In the genomic region with DNA sequence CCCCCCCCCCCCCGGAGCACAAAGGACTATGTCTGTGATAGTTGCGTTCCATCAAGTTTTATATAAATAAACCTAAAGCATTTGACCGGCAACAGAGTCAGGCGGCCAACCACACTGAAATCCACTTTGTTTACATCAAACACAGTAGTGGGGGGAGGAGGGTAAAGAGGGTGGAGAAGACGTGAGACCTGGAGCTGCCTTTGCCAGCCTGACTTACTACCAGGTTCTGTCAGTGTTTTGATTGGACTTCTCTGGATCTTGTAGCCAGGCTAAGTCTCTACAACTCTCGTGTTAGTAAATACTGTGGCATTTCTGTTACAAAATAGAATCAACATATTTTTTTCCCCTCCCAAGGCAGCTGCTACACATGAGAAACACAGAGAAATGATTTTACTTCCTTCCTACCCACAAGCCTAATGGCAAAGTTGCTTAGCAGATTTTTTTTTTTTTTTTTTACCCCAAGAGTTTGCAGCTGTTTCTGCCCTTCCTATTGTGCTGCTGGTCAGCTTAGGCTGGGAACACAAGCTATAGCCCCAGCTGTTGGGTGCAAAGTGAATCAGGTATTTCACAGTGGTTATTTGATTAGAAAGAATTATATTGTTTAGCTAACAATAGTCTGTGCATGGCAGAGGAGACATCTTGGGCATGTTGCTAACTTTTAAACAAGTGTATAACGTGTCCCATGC, we compare ENCODE assay signal across 14 mouse cellular contexts. TPM values are rescaled to one million over a fixed set of nuclear protein-coding genes. Genes with fewer than 3 reads are reported as not detected.
DNase-seq lines count a peak whose midpoint lies in the region; ATAC-seq and TF ChIP-seq lines count a peak whose summit lies in the region.
"Had no signal": no experiment of that assay in that cellular context is flagged by ENCODE, and none has a peak within 500 bp of the region (broad histone marks: within the 10 kb centered on the region; RNA-seq: fewer than 3 reads in every experiment).

No protein-coding gene starts in this region.

- H3K4me3 ChIP-seq in embryonic facial prominence, embryonic 11.5 days (ENCODE audit: low read depth, low read length) = no peak overlapping the region
- H3K4me3 ChIP-seq in embryonic facial prominence, embryonic 10.5 days = no peak overlapping the region
- H3K4me3 ChIP-seq in limb, embryonic 12.5 days (replicated peaks) = no peak overlapping the region
- no peak overlapping the region for H3K4me3 ChIP-seq in limb, embryonic 10.5 days
- H3K4me3 ChIP-seq in CH12.LX (replicated peaks in 1 of 3; ENCODE audit: low read depth in 2 of 3, low read length in 2 of 3, poor library complexity in 1 of 3) = no peak overlapping the region
- no peak overlapping the region for H3K4me3 ChIP-seq in limb, embryonic 13.5 days
- H3K4me3 ChIP-seq: erythroblast, embryonic 14.5 days; left cerebral cortex, adult 2 months had no signal

- no peak overlapping the region for H3K27ac ChIP-seq in embryonic facial prominence, embryonic 11.5 days (replicated peaks; ENCODE audit: low read depth, low read length)
- H3K27ac ChIP-seq in embryonic facial prominence, embryonic 10.5 days (replicated peaks) = no peak overlapping the region
- H3K27ac ChIP-seq in limb, embryonic 12.5 days = peak overlapping the region; percentile 41; the same call in 1 of the 2 replicates
- no peak overlapping the region for H3K27ac ChIP-seq in limb, embryonic 10.5 days
- H3K27ac ChIP-seq in CH12.LX (ENCODE audit: insufficient read depth, low read depth) = no peak overlapping the region
- H3K27ac ChIP-seq in limb, embryonic 13.5 days = no peak overlapping the region
- H3K27ac ChIP-seq: left cerebral cortex, adult 2 months had no signal

- no peaks in the 10 kb centered on the region for H3K27me3 ChIP-seq in embryonic facial prominence, embryonic 11.5 days (ENCODE audit: control insufficient read depth, insufficient read depth, low read length)
- H3K27me3 ChIP-seq in embryonic facial prominence, embryonic 10.5 days (replicated peaks; ENCODE audit: low read depth, poor library complexity, severe bottlenecking) = no peaks in the 10 kb centered on the region
- no peaks in the 10 kb centered on the region for H3K27me3 ChIP-seq in limb, embryonic 12.5 days
- no peaks in the 10 kb centered on the region for H3K27me3 ChIP-seq in limb, embryonic 10.5 days (ENCODE audit: low read depth, poor library complexity, severe bottlenecking)
- H3K27me3 ChIP-seq in CH12.LX (replicated peaks) = no peaks in the 10 kb centered on the region
- no peaks in the 10 kb centered on the region for H3K27me3 ChIP-seq in limb, embryonic 13.5 days

- WGBS in embryonic facial prominence, embryonic 11.5 days = 28% methylated on average over 7 of the region's 7 CpGs
- 31% methylated on average over 7 of the region's 7 CpGs for WGBS in embryonic facial prominence, embryonic 10.5 days
- 28% methylated on average over 7 of the region's 7 CpGs for WGBS in limb, embryonic 12.5 days
- WGBS in limb, embryonic 10.5 days = 26% methylated on average over 7 of the region's 7 CpGs
- 22% methylated on average over 7 of the region's 7 CpGs for WGBS in limb, embryonic 13.5 days

- no peaks in the 10 kb centered on the region for H3K4me1 ChIP-seq in embryonic facial prominence, embryonic 11.5 days (ENCODE audit: control insufficient read depth, insufficient read depth, low read length)
- peaks cover 9% of the 10 kb centered on the region; the same call in 1 of the 2 replicates for H3K4me1 ChIP-seq in embryonic facial prominence, embryonic 10.5 days
- peaks cover 8% of the 10 kb centered on the region for H3K4me1 ChIP-seq in limb, embryonic 12.5 days (replicated peaks)
- peaks cover 6% of the 10 kb centered on the region for H3K4me1 ChIP-seq in limb, embryonic 10.5 days
- peaks cover 3 to 5% of the 10 kb centered on the region in 2 experiments; a peak in 3 of 4 replicates for H3K4me1 ChIP-seq in CH12.LX (ENCODE audit: control insufficient read depth in 1 of 2, insufficient read depth in 2 of 2)
- no peaks in the 10 kb centered on the region for H3K4me1 ChIP-seq in limb, embryonic 13.5 days

- ATAC-seq in embryonic facial prominence, embryonic 11.5 days (replicated peaks; ENCODE audit: insufficient number of reproducible peaks, low FRiP score, low TSS enrichment, low read depth) = no peak
- ATAC-seq in limb, embryonic 12.5 days (ENCODE audit: insufficient number of reproducible peaks, insufficient read depth, low FRiP score, low TSS enrichment, low read depth) = peak; percentile 63; the same call in 1 of the 2 replicates
- peak; percentile 79 for ATAC-seq in limb, embryonic 13.5 days (ENCODE audit: low FRiP score, low read depth)
- ATAC-seq: hindbrain, embryonic 16.5 days had no signal

- in situ Hi-C loops in CH12.LX (cut with MboI; ENCODE audit: low pct_ligation_motif_present, low pct_unique_long_range_greater_than_20kb, low sequenced_read_pairs) = no loop called here

- no peak for TF ChIP-seq EP300 in CH12.LX (IDR thresholded peaks at IDR 0.05; ENCODE audit: low read length)

- no peaks in the 10 kb centered on the region for H3K79me2 ChIP-seq in CH12.LX (replicated peaks; ENCODE audit: control insufficient read depth, extremely low read depth, insufficient read depth, poor library complexity, severe bottlenecking)

- no peaks in the 10 kb centered on the region for H3K9me3 ChIP-seq in embryonic facial prominence, embryonic 11.5 days (replicated peaks; ENCODE audit: control insufficient read depth, low read length)
- H3K9me3 ChIP-seq in embryonic facial prominence, embryonic 10.5 days = no peaks in the 10 kb centered on the region
- H3K9me3 ChIP-seq in limb, embryonic 12.5 days = no peaks in the 10 kb centered on the region
- H3K9me3 ChIP-seq in limb, embryonic 10.5 days (replicated peaks) = no peaks in the 10 kb centered on the region
- no peaks in the 10 kb centered on the region for H3K9me3 ChIP-seq in CH12.LX (replicated peaks; ENCODE audit: low read length)
- no peaks in the 10 kb centered on the region for H3K9me3 ChIP-seq in limb, embryonic 13.5 days

- H3K9ac ChIP-seq in embryonic facial prominence, embryonic 11.5 days (replicated peaks; ENCODE audit: low read length) = no peak overlapping the region
- no peak overlapping the region for H3K9ac ChIP-seq in limb, embryonic 12.5 days (replicated peaks)
- no peak overlapping the region for H3K9ac ChIP-seq in CH12.LX (ENCODE audit: insufficient read depth, low read depth)
- no peak overlapping the region for H3K9ac ChIP-seq in limb, embryonic 13.5 days

- no peak for TF ChIP-seq RAD21 in CH12.LX (IDR thresholded peaks at IDR 0.05; ENCODE audit: low read depth, low read length)

- DNase-seq in embryonic facial prominence, embryonic 11.5 days (ENCODE audit: low spot score) = peak; percentile 40
- no peak for DNase-seq in embryonic facial prominence, embryonic 10.5 days (ENCODE audit: low spot score)
- no peak for DNase-seq in limb, embryonic 10.5 days (ENCODE audit: low spot score)
- DNase-seq in CH12.LX (ENCODE audit: extremely low read depth) = no peak
- DNase-seq in adrenal gland, adult (ENCODE audit: inconsistent age in 2 of 2, low spot score in 1 of 2) = no peak
- no peak for DNase-seq in left cerebral cortex, adult 9 months (ENCODE audit: low spot score in 2 of 2)
- DNase-seq: cerebellum, adult 9-10 months; thymus, adult 2 months had no signal

- no peak overlapping the region for H3K4me2 ChIP-seq in embryonic facial prominence, embryonic 11.5 days (ENCODE audit: low read depth, low read length)
- peak overlapping the region; percentile 24; the same call in 1 of the 2 replicates for H3K4me2 ChIP-seq in limb, embryonic 12.5 days
- no peak overlapping the region for H3K4me2 ChIP-seq in CH12.LX (ENCODE audit: insufficient read depth, low read depth, poor library complexity, severe bottlenecking)
- peak overlapping the region; percentile 7; the same call in 1 of the 2 replicates for H3K4me2 ChIP-seq in limb, embryonic 13.5 days (replicated peaks)

- dilution Hi-C loops in CH12.LX (cut with MboI; ENCODE audit: extremely low pct_ligation_motif_present, extremely low pct_unique_long_range_greater_than_20kb, low sequenced_read_pairs) = no loop called here

- no peaks in the 10 kb centered on the region for H3K36me3 ChIP-seq in embryonic facial prominence, embryonic 11.5 days (replicated peaks; ENCODE audit: control insufficient read depth, insufficient read depth, low read depth, low read length)
- no peaks in the 10 kb centered on the region for H3K36me3 ChIP-seq in embryonic facial prominence, embryonic 10.5 days (replicated peaks)
- no peaks in the 10 kb centered on the region for H3K36me3 ChIP-seq in limb, embryonic 12.5 days
- no peaks in the 10 kb centered on the region for H3K36me3 ChIP-seq in limb, embryonic 10.5 days
- H3K36me3 ChIP-seq in CH12.LX (replicated peaks in 1 of 2; ENCODE audit: control insufficient read depth in 1 of 2, insufficient read depth in 1 of 2, low read length in 1 of 2) = no peaks in the 10 kb centered on the region
- H3K36me3 ChIP-seq in limb, embryonic 13.5 days = no peaks in the 10 kb centered on the region

- TF ChIP-seq POLR2A in CH12.LX (IDR thresholded peaks at IDR 0.05; ENCODE audit: low read depth, low read length) = no peak

- TF ChIP-seq CTCF in CH12.LX (conservative IDR thresholded peaks at IDR 0.05 in 1 of 2, IDR thresholded peaks at IDR 0.05 in 1 of 2; ENCODE audit: low read depth in 2 of 2, low read length in 2 of 2) = no peak

TF ChIP-seq in CH12.LX, 34 proteins besides CTCF, POLR2A, EP300 and RAD21:
- TF ChIP-seq JUN (IDR thresholded peaks at IDR 0.05; ENCODE audit: insufficient read depth, low read depth, low read length) (no peak), ZNF384 (IDR thresholded peaks at IDR 0.05; ENCODE audit: low read depth, low read length) (peak; percentile 30; the same call in 1 of the 2 replicates)

RNA-seq across cellular contexts. Expression of a gene that starts 52.3 kb away (rescaled TPM):
- 2.9 and 4.0 TPM in 2 replicates for polyA plus RNA-seq in embryonic facial prominence, embryonic 11.5 days (2014; fragmentation: Nextera tagmentation; extraction: Ambion mirVana)
- 1.9 and 2.0 TPM in 2 replicates for polyA plus RNA-seq in embryonic facial prominence, embryonic 10.5 days (2016; fragmentation: Nextera tagmentation; extraction: Ambion mirVana)
- polyA plus RNA-seq in limb, embryonic 12.5 days (2016; fragmentation: Nextera tagmentation; extraction: Ambion mirVana) = 7.7 and 9.0 TPM in 2 replicates
- polyA plus RNA-seq in limb, embryonic 10.5 days (2016; fragmentation: Nextera tagmentation; extraction: Ambion mirVana) = 8.4 and 11.5 TPM in 2 replicates
- 0.13 and 0.34 TPM in 2 replicates for total RNA-seq in CH12.LX (2012; rRNA removed)
- 0.26 and 0.39 TPM in 2 replicates for total RNA-seq in CH12.LX (2014; rRNA removed)
- polyA plus RNA-seq in CH12.LX (2012; ENCODE audit: insufficient read length, low read depth) = 0.53 TPM in 2 replicates
- 3.9 and 4.4 TPM in 2 replicates for polyA plus RNA-seq in limb, embryonic 13.5 days (2015; fragmentation: Nextera tagmentation; extraction: Ambion mirVana)
- total RNA-seq: MEL had no signal
- polyA plus RNA-seq: erythroblast, embryonic 14.5 days had no signal

Comparison
In these comparisons a context has a peak if more than half of its experiments do, and no peak if none do; other contexts are left out.
1. H3K4me2 ChIP-seq: peak in limb, embryonic 12.5 days (single experiment) and limb, embryonic 13.5 days (single experiment); none in embryonic facial prominence, embryonic 11.5 days (single experiment) and CH12.LX (single experiment).